ENCODE assay signal across 15 mouse cellular contexts in the genomic region with DNA sequence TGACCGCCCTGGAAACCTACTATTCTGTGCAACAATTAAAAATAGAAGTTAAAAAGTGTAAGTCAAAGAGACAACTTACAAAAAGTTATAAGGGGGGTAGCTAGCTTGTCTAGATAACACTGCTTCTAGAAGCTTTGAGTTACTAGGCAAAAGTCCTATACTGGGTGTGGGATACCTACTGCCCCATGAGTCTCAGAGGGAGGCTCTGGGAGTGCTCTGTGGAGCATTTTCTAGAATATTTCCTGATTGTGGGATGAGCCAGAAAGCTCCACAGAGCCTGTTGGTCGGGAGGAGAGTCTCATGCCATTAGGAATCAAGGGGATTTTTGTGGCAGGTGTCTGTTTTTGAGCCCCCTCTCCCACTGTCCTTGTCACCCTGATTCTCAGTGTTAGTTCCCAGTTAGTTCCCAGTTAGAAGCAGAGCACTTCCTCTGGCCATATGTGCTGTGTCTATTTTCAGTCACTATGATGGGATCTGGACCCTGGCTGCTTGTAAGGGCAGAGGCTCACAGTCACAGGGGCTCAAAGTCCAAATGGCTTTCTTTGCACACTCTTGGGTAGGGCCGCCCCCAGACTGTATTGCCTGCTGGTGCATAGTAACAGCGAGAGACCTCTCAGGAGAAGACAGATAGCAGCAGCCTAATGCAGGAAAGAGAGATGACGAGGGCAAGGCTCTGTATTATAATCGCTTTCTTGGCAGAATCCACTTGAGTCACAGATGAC.
"Had no signal": no experiment of that assay in that cellular context is flagged by ENCODE, and none has a peak within 500 bp of the region (broad histone marks: within the 10 kb centered on the region; RNA-seq: fewer than 3 reads in every experiment).

No protein-coding gene starts in this region.

- H3K4me1 ChIP-seq: liver, embryonic 15.5 days; lung, embryonic 15.5 days; megakaryocyte, embryonic 14.5 days; midbrain, embryonic 13.5 days; midbrain, embryonic 15.5 days; neural tube, embryonic 12.5 days had no signal

- H3K4me2 ChIP-seq: liver, embryonic 15.5 days; lung, embryonic 15.5 days; midbrain, embryonic 13.5 days; midbrain, embryonic 15.5 days; neural tube, embryonic 12.5 days had no signal

- H3K9ac ChIP-seq: liver, embryonic 15.5 days; liver, postnatal 0 days; lung, embryonic 15.5 days; midbrain, embryonic 13.5 days; midbrain, embryonic 15.5 days; neural tube, embryonic 12.5 days had no signal

- DNase-seq: liver, postnatal 0 days; lung, adult 2 months; lung, postnatal 14 days; lung, postnatal 36 days; right cerebral cortex, postnatal 14 days; thymus, adult 2 months; thymus, postnatal 36 days had no signal

- H3K27me3 ChIP-seq: liver, embryonic 15.5 days; lung, embryonic 15.5 days; megakaryocyte, embryonic 14.5 days; midbrain, embryonic 13.5 days; midbrain, embryonic 15.5 days; neural tube, embryonic 12.5 days had no signal

- H3K27ac ChIP-seq: liver, embryonic 15.5 days; lung, embryonic 15.5 days; macrophage; midbrain, embryonic 13.5 days; midbrain, embryonic 15.5 days; neural tube, embryonic 12.5 days had no signal

- H3K4me3 ChIP-seq: liver, embryonic 15.5 days; lung, embryonic 15.5 days; megakaryocyte, embryonic 14.5 days; midbrain, embryonic 13.5 days; midbrain, embryonic 15.5 days; neural tube, embryonic 12.5 days had no signal

- H3K36me3 ChIP-seq: liver, embryonic 15.5 days; lung, embryonic 15.5 days; midbrain, embryonic 13.5 days; midbrain, embryonic 15.5 days; neural tube, embryonic 12.5 days had no signal

- H3K9me3 ChIP-seq: liver, embryonic 15.5 days; lung, embryonic 15.5 days; midbrain, embryonic 13.5 days; midbrain, embryonic 15.5 days; neural tube, embryonic 12.5 days had no signal

- ATAC-seq: liver, postnatal 0 days; lung, postnatal 0 days; midbrain, embryonic 13.5 days; midbrain, embryonic 15.5 days had no signal
